Mouse (Mus musculus) NIH3T3 (cell line): Measurements from ENCODE around the gene Stat3.

Source experiments
- DNase-seq: peaks from one replicate; pipeline ENCODE4 v3.0.0-alpha.2; 2012; ENCODE audit warnings: low read depth

The Stat3 gene

DNA sequence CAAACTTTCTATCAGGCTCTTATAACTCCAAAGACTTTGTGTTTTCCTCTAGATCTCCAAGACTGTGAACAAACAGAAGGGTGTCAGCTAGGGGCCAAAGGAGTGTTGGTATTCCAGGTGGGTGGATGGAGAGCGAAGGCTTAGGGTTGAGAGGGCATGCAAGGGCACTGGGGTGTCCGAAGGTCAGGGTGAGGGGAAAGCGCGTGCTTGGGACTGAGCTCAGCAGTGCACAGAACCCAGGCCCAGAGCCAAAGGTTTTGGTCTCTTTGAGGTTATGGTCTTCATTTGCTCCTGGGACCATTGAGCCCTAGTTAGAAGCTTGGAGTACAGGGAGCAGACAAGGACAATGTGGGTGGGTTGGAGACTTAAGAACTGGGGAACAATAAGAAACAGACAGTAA is 84.2 kb downstream of the Stat3 start:
- no peak for DNase-seq

DNA sequence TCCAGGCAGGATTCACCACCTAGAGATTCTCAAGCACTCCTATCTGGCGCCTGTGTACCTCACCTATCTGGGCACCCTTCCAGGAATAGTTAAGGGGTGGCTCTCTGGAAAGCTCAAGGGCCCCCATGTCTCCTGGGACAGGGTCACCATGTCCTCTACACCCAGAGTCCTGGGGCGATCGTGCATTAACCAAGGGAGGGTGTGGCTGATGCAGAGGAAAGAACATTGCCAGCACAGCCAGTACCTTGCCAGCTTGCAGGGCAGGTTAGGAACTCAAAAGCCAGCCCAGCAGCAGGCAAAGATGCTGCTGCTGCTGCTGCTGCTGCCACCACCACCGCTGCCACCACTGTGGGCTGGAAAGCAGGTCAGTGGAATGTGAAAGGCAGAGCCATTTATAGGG is 85.1 kb downstream of the Stat3 start:
- no peak for DNase-seq

DNA sequence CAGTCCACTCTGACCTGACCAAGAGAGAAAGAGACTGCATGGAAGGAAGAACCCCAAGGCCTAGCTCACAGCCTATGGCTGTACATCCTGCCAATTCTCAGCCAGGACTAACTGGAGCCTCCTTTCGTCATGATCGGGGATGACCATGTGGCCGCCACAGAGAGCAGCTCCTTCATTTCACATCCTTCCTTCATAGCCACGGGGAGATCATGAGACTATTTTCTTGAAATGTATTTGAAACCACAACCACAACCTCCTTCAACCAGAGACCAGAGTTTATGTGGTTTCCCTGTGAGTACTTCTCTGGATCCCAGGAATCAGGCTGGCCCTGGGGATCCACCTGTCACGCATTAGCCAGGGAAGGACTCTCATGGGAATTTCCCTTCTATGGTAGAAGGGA is 86.3 kb downstream of the Stat3 start:
- no peak for DNase-seq

DNA sequence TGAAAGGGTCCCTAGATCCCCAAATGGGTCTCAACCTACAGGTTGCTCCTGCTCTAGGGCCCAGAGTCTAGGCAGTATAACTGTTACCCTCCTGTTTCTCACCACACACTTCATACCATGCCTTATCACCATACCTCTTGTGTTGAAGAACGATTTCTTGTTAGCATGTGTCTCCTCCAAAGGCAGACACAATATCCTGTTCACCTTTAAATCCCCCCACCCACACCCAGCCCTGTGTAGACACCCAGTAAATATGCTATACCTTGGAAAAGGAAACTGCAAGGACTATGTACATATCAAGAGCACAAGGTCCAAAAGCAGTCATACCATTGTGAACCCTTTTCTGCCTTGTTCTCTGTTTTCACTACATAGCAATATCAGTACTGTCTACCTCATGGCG is 87.3 kb downstream of the Stat3 start:
- no peak for DNase-seq

DNA sequence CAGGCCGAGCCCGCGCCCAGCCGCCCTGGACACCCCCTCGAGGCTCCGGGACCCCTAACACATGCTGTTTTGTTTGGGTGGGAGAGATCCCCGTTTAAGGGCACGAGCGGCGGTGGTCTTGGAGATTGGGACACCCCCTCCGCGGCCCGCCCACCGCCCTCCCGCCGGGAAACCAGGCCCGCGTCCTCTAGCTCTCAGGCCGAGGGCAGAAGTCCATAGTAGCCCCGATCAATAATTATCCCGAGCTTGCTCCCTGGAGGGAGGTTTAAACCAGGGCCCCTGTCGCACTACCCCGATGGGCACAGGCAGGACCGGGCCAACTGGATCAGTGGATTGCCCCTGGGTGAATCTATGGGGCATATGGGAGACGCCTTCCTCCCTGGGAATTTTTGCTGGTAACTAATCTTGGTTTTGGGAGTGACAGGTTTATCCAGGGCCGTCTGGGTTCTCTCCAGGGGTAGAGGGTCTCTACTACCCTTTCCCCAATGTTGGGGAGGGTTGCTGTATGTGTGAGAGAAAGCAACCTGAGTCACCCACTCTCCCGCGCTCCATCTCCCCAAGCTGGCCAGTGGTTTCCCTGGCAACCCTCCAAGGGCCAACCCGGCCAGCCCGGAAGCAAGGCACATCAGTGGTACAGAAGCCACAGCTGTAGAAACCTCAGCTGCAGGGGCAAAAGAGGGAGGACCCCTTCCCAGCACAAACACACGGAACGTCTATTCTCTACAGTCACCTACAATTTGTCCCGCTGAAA is 88.4 kb downstream of the Stat3 start:
- DNase-seq, result peak; percentile 76

DNA sequence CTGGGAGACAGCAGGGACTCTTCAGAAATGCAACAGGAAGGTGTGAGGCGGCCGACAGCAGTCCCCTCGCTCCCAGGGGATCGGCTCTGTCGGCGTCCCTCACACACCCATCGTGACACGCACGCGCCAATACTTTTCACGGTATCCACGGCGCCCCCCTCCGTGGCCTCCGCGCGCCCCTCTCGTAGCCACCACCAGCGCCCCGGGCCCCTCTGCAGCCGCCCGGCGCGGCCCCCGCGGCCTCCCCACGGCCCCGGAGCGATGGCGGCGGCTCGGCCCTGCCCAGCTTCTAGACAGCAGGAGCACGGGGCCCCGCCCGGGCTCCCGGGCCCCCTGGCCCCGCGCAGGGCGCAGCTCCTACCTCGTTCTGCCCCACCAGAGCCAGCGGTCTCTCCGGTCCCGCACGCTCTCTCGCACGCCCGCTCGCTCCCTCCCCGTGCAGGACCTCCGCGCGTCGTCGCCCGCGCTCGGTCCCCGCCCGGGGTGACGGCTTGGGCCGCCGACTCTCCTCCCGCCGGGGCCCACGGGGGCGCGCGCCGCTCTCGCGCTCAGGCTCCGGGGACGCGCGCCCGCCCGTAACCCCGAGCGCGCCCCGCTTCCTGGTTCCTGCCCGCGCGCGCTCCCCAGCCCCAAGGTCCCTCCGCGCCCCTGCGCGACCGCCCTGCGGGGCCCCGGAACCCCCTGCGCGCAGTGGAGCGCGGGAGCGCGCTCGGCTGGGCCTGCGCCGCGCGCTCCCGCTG is 89.1 kb downstream of the Stat3 start, which contains the start of gene Stat5b:
Gene Stat5b (minus strand): TSS at position 687 of the 740 bp plus-strand sequence.
- peak; percentile 89 for DNase-seq

DNA sequence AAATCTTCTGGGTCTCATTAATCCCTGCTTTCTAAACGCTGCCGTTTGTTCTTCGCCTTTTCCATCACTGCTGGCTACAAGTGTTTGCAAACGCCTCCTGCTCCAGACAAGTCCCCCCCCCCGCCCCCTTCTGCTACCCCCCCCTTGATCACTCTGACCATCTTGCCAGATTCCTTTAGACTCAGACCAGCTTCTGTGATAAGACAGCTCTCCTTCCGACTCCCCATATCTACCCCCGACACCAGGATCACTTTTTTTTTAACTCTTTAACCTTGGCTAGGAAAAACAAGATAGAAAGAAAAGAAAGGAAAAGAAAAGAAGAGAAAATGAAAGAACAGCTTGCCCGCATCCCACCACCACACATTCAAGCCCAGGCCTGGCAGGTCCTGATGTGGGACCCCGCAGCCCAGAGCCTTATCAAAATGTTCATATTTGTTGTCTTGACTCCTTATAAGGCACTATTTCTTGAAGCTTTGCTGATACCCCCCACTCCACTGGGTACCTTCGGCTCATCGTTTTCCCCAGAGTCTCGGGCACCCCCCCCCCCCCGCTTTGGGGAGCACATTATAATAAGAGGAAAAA is 89.8 kb downstream of the Stat3 start:
- peak; percentile 37 for DNase-seq

DNA sequence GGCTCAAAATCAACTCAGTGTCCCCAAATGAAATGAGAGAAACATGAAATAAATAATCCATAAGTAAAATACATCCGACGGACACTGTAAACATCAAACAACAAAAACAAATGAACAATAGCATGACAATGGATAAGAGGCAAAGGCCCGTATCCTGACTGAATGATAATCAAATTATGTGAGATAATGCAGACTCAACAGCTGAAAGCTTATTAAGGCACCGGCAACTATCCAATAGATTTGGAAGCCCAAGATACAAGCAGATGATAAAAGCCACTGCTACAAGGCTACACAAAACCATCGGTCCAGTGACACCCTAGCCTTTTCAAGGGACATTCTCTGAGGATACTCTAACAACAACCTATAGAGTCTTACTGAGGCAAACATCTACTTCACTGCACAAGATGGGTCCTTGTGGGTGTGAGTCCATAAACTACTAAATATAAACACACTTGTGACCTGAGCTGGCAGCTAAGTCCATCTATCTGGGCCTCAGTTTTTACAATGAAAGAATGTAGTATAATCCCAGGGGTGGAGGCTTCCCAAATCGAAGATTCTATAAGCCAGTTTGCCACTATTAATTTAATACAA is 90.5 kb downstream of the Stat3 start:
- no peak for DNase-seq

DNA sequence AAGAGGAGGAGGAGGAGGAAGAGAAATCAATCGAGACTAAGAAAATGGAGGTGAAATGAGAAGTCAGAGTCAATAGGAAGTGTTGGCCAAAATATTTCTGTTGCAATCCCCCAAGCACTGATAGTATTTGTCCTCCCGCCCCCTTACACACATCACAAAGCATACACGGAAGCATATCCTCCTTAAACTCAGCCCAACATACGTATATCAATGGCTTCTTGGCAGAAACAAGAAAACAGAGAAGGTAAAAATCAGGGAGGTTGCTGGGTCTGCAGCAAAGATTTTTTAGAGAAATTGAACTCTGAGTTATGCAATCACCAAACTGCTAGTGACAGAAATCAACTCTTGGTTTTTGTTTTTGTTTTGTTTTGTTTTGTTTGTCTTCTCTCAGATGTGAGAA is 91.3 kb downstream of the Stat3 start:
- DNase-seq, result no peak

DNA sequence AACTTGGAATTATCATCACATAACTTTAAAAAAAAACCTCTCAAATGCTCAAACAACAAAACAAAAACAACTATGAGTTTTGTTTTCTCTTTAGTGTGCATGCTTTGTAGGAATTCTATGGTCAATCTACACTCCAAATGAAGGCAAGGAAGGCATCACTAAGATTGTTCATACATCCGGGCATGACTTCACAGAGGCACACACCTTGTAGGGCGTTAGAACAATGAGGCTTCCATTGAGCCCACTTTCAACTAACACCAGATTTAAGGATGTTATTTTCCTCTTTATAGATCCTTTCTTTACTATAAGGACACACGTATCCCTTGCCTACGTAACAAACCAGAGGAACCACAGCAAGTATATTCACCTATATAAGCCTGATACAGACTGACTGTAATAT is 91.8 kb downstream of the Stat3 start:
- DNase-seq, result no peak

DNA sequence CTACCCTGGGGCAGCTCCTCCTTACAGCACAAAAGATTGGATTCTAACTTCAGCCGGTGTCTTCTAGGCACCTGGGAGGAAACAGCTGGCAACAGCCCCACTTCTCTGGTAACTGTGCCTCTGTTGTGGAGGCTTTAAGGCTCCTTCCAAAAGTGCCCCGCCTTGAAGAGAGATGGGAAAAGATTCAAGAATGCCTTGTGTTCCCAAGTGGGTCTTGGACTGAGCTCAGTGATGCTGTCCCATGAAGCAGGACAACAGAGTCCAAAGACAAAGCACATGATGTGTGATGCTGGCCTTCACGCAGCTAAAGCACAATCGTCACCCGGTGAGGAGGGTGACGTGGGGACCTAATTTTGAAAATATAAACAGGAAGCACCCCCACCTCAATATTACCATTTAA is 93.5 kb downstream of the Stat3 start:
- DNase-seq, result no peak

DNA sequence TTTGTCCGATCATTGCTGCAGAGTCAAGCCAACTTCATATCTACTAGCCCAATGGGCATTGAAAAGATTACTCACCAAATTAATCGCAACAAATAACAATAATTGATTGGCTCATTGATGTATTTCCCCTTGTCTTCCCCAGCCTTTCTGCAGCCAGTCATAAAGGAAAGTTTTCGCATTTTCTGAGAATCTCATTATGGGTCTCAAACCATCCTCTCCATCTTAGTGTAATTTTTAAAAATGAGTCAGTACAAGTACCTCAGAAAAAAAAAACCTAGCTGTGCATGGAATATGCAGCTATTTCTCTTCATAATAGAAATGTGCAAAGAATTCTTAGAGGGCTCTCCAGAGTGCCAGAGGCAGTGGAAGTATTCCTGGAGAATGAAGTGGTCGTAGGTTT is 95.2 kb downstream of the Stat3 start:
- no peak for DNase-seq

DNA sequence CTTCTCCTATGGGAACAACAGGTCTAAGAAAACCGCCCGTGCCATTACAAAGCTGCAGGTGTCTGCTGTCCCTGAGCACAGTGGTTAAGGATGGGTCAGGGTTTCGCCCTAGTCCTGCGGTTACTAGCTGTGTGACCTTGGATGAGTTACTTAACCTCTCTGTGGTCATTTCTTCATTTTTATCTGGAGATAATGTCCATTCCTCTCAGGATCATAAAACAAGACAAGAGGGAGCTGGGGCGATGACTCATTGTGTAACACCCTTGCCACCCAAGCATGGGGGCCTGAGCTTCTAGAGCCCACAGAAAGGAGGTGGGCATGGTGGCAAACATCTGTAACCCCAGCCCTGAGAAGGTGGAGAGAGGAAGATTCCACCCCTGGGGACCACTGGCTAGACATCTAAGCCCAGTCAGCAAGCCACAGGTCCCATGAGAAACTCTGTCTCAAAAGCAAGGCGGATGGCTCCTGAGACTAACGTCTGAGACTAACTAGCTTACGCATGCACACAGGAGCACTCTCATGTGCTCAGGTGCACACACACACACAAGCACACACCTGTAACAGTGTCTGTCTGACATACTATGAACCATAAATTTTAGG is 96.2 kb downstream of the Stat3 start:
- no peak for DNase-seq

DNA sequence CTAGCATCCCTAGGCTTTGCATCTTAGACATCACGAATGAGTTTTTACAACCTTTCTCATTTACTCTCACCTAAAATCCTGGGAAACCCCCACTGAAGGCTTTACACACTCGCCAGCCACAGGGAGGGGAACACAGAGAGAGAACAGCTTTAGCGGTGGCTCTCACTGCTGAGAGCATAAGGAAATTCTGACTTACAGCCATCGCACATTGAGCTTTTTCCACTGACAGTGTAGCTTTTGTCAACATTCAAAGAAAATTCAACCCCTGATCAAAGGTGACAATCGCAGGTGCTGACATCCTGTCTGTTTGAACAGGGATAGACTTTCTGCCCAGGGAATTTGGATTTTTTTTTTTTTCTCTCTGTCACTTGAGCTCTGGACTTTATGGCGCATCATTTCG is 97.3 kb downstream of the Stat3 start:
- DNase-seq, result no peak

DNA sequence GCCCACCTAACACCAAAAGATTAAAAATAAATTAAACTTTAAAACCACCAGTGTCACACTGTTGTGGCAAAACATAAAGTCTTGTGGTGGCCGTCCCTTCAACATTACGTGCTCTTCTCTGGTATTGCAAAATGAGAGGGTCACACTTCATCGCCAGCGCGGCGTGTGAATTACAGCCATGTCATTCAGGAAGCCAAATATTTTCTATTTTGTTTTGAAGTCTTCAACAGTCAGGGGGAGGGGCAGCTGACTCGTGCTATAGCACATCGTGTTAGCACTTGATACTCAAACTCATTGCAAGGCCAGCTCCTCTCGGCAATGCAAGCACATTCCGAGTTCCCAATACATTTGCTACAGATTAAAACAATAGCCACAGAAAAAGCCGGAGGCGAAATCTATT is 98.5 kb downstream of the Stat3 start:
- no peak for DNase-seq

DNA sequence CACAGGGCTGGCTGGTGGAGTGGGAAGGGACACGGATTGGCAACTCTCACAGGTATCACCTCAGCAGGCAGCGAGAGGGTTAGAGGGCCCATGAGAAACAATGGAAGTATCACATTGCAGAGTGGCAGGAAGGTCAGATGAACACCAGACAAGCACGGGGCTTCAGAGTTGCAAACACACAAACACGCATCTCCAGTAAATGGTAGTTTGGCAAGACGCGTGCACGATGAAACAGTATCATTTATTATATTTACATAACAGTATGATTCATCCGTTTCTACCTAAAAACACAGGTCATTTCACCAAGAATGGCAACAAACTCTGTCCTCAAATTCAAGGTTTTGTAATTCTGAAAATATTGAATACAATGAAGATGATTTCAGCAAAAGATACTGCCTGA is 99.8 kb downstream of the Stat3 start:
- DNase-seq, result no peak

DNA sequence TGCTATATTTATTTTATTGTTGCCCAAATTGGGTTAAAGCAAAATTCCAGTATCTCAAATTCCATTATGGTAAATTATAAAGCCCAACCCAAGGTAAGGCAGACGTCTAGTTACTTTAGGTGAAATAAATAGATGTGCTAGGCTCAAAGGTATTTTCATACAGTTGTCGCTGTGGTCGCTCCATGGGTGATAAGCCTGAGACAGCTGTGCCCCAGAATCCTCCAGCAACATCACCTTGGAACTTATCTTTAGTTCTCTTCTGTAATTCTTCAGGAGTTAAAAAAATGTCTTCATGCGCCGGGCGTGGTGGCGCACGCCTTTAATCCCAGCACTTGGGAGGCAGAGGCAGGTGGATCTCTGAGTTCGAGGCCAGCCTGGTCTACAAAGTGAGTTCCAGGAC is 100.4 kb downstream of the Stat3 start:
- no peak for DNase-seq

DNA sequence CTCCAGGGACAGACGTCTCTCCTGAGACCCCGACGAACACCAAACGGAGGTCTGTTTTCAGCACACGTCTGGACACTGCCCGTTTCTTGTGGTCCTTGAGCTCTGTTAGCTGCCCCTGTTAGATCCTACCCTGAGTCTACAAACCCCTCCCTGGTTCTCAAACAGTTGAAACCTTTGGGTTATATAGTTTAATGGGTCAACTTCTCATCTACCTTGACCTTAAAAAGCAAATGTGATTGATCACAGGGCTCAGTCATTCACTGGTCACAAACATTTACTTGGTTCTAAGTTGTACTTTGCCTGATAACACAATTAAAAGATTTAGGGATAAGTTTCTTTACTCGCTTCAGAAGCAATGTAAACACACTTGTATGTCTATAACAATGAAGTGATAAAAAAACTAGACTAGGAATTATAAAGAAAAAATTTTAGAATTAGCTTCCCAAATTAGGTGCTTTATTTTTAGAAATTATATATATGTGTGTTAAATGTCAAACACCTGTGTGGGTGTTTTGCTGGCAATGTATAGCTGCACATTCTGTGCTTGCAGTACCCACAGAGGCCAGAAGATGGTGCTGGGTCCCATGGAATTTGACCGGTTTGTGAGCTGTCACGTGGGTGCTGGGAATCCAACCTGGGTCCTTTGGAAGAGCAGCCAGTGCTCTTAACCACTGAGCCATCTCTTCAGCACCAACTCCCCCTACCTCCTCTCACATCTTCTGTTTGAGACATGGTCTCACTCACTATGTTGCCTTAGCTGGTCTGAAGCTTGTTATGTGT is 102.2 kb downstream of the Stat3 start:
- peak; percentile 25 for DNase-seq
